Mouse (Mus musculus): ENCODE measurements around the gene Dclk3.

GRCm38 (mm10) chr9:111429363-111429750 lies 9.5 kb upstream of the Dclk3 start:
- TF ChIP-seq POLR2A (IDR thresholded peaks at IDR 0.05; ENCODE audit: control insufficient read depth, extremely low read depth, insufficient read depth, low read length, poor library complexity) (no peak), CTCF (IDR thresholded peaks at IDR 0.05; ENCODE audit: borderline replicate concordance, control insufficient read depth, extremely low read depth, insufficient read depth, low read length, poor library complexity) (no peak)
